Mouse (Mus musculus) inflammation-experienced regulatory T-cells, adult 6 months (primary cell): ENCODE data around the gene Eci3. TPM values are rescaled to one million over a fixed set of nuclear protein-coding genes. Genes with fewer than 3 reads are reported as not detected.
A peak's percentile ranks its signal among the peaks of the same experiment; 100 is the strongest.

Experiments
- ATAC-seq: one replicate; pipeline ENCODE4 v1.8.0; 2017
- polyA plus RNA-seq, 3 experiments: library from polyadenylated mRNA; unstranded; fragments of 100-300 nt; shearing (Covaris generic); gene quantifications; one replicate each; pipeline ENCODE4 v1.2.1; 2017

The Eci3 gene
- polyA plus RNA-seq, 3 experiments from 2014 or later, result 0.78 TPM; not detected in 2

DNA sequence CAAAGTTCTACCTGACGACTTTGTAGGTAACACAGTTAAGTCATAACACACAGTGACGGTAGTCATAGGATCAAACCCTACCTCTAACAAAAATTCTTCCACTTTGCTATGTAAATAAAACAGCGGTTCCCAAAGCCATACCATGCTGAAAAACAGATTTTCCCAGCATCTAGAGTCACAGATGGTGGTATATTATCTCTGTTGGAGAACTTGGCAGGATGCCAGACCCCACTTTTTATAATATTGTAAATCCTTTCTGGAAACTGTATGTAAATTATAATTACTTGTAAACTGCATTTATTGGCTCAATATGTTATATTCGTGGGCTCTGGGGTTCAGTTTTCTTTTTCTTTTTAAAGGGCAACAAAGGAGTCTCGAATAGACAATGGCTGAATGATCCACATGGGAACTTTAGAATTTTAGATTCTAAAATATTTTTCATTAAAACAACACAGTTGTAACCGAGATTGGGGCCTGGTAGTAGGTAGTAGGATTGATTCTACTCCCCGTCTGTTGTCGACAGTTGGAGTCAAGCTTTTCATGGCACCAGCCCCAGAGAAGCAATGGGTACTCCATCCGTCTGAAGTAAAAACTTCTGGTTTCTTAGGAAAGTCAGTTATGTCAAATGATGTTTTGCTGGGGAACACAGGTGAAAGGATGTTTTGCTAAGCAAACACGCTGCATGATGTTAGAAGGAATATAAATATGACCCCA, 28.5 kb downstream of the Eci3 start:
- no peak for ATAC-seq

DNA sequence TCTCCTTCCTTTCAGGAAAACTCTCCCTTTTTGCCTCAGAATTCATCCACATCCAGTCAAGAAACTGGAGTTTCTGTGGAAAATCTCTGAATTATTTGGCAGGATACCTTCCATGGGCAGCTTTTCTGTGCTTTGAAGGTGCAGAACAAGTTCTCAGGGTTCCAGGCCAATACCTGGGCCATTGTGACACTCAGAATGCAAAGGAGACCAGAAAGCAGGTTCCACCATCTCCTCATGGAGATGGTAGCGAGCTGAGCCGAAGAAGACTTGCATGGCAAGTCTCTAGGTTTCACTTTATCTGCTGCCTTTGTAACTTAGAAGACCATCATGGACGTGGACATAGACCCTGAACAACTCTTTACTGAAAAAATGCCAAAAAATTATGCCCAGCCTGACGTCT, 39.4 kb downstream of the Eci3 start, which contains the start of the genes Fam217a and 4933417A18Rik:
TSS of gene Fam217a (minus strand) at position 101 of the 400 bp plus-strand sequence.
TSS of gene 4933417A18Rik (plus strand) at position 200 of the 400 bp plus-strand sequence.
- ATAC-seq, result no peak

DNA sequence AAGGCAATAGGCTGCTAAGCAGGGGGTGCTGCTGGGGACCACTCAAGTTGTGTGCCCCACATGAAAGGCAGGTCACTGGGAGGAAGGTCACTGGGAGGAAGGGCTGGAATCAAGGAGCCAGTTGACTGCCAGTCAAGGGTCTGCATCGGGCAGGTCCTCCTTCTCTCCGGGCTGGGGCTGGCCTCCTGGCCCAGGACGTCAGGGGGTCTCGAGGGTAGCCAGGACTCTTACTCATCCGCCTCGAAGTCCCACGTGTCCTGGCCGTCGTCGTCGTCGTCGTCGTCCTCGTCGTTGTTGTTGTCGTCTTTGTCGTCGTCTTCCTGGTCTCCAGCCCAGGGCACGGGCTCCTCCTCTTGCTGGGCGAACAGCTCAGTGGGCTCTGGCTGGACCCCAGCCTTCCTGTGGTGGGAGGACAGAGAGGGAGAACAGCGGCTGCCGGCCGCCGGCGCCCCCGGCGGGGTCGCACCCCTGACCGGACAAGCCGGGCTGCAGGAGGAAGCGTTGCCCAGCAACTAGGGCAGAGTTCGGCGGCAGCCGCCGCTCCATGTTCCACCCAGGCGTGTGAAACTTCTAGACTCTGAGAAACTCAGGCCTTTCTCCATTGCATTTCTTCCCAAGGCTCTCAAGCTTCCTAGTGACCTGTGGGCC, 47.0 kb downstream of the Eci3 start:
- no peak for ATAC-seq

DNA sequence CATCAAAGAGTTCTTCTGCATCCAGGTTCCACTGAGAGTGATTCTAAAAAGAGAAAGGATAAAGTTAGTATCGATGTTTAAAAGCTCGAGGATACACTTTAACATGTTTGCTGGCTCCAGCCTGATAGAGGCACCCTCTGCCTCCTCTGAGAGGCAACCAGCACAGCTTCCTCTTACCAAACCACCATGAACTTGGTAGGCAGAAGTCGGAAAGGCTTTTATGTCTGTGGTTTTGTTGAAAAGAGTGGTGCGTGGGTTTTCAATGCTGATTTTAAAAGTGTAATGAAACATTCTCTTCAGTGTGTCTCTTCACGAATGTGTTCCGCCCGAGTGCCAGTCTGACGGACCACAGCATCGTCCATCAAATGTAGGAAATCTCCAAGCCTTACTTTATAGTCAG, 49.0 kb downstream of the Eci3 start:
- ATAC-seq, result peak; percentile 63

Other genes with a start within 250 kb of the Eci3 start
- not detected for gene Fam50b, start 229.0 kb downstream of the Eci3 start, polyA plus RNA-seq
- 100 to 1,000 TPM in 1 of 3 experiments, 10 to 100 TPM in 2; 70.1 to 114 (median 85.7) TPM for gene Prpf4b, start 88.5 kb downstream of the Eci3 start, polyA plus RNA-seq
- gene Fam217a, start 39.5 kb downstream of the Eci3 start, polyA plus RNA-seq, result not detected
- not detected for gene 4933417A18Rik, start 39.4 kb downstream of the Eci3 start, polyA plus RNA-seq
- gene Eci2, start 63.3 kb upstream of the Eci3 start, polyA plus RNA-seq, result 100 to 1,000 TPM in 1 of 3 experiments, 10 to 100 TPM in 2; 89.0 to 105 (median 99.2) TPM